Mouse (Mus musculus) cerebellum, postnatal 4 days (tissue): ENCODE data around the gene Rab27a.
"Not testable (repeated sequence)": the region's sequence is repeated elsewhere in the genome, so short reads cannot be mapped to it uniquely, and the experiment has no call there.

Experiments used
- DNase-seq, 2 experiments: peaks; one replicate each; pipeline ENCODE4 v3.0.0; 2022; ENCODE audit warnings: low spot score in 2 of 2, mixed read lengths in 1 of 2

The Rab27a gene

GRCm38 (mm10) chr9:73045711-73046110 lies 1.1 kb downstream of the Rab27a start:
- no peak for DNase-seq

DNA sequence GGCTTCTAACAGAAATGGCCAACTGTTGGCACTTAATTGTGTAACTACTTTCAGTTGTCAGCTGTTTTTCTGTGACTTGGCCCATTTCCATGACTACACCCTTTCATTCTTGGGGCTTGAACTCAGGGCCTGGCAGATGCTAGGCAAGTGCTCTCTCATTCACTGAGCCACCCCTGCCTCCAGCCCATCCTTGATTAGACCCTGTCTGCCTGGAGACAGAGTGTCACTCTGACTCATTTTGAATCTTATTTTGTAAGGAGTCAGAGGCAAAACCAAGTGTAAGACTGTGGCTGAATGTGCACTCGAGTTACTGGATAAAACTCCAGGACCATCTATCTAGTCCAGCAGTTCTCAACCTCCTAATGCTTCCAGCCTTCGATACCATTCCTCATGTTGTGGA lies 3.3 kb downstream of the Rab27a start:
- no peak for DNase-seq

- DNase-seq = no peak
Measured at GRCm38 (mm10) chr9:73048927-73049326, 4.3 kb downstream of the Rab27a start.

DNA sequence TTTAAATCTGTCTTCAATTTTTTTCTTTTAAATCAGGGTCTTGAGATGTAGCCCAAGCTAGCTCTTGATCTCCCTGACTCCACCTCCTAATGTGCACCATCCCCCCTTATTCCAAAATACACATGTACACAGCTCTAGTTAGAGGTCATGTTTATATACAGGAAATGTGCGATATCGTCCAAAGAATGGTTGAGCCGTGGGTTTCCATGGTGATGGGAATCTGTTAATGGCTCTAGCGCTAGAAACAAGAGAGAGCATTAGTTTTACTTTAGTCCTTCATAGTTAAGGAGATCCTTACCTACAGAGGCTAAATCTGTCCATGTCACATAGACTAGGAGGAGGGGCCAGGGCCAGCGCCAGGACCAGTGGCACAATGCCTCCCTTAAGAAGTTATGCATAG lies 5.2 kb downstream of the Rab27a start:
- DNase-seq = no peak

- no peak for DNase-seq
Measured at GRCm38 (mm10) chr9:73050606-73051005, 6.0 kb downstream of the Rab27a start.

- DNase-seq = no peak
Measured at GRCm38 (mm10) chr9:73055441-73055911, 10.8 kb downstream of the Rab27a start.

GRCm38 (mm10) chr9:73059224-73059623 lies 14.6 kb downstream of the Rab27a start:
- DNase-seq = no peak

- no peak for DNase-seq
Measured at GRCm38 (mm10) chr9:73063621-73064290, 19.1 kb downstream of the Rab27a start.

DNA sequence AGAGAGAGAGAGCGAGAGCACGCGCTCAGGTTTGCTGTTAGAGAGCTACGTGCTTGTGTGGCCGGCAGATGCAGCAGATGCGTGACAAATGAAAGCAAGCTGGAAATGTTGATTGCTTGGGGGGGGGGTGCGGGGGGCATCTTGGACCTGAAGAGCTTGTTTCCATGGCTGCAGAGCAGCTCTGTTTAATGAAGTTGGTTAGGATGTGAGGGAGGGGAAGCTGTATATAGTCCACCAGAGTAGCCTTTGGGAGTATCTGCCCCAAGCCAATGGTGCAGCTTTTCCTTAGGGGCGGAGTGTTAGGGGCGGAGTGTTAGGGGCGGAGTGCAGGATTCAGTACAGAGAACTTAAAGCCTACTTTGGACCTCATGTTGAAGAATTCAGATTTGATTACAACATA lies 22.4 kb downstream of the Rab27a start:
- DNase-seq = no peak

DNA sequence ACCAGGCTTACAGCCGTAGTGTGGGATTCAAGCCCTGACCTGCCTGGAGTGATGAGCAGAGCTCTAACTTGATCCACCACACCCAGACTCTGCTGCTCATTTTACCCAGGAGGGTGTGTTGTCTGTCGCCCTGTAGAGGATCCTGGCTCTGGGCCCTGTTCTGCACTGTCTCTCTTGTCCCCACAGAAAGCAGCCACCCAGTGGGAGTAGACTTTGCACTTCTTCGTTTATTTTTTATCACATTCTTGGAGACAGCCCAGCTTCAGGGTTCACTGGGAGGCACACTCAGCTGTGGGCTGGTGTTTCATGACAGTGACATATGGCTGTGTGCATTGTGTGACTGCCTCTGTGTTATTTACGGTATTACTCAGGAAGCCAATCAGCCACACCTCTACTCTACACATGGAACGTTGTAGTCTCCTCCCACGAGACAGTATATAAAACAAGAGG lies 23.6 kb downstream of the Rab27a start:
- DNase-seq = no peak

DNA sequence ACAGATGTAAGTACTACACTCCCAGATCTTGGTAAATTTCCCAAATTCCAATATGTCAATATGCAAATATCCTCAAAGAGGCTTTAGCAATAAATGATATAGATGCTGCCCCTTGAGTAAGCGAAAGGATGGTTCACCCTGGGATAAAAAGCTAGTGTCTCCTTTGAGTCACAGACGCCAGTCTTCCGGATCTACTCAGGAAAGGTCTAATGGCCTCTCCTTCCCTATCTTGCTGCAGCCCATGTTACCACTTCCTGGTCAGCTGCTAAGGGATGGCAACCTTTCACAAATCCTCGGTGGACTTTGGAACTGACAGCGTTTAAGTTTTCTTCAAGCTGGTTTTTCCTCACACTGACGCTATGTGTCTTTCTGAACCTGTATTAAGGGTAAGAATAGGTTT lies 24.0 kb downstream of the Rab27a start:
- no peak for DNase-seq

- DNase-seq = no peak
Measured at GRCm38 (mm10) chr9:73070971-73071659, 26.5 kb downstream of the Rab27a start.

DNA sequence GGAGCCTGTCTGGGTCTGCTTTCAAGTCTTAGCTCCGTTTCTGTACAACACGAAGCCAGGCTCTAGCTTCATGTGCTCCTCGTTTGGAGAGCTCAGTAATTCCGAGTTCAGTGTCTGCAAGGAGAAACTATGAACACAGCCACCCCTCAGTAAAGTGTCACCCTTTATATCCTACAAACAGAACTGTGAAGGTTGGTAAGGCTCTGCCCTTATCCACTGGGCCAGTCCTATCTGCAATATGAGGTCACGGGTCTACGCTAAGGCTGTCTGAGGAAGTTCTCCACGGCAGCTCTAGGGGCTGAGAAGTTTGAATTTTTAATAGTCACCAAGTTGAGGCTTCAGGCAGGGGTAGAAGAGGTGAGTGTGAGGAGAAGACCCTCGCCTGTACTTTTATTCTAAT lies 27.8 kb downstream of the Rab27a start:
- DNase-seq = no peak

GRCm38 (mm10) chr9:73073169-73073568 lies 28.5 kb downstream of the Rab27a start:
- DNase-seq = no peak

DNA sequence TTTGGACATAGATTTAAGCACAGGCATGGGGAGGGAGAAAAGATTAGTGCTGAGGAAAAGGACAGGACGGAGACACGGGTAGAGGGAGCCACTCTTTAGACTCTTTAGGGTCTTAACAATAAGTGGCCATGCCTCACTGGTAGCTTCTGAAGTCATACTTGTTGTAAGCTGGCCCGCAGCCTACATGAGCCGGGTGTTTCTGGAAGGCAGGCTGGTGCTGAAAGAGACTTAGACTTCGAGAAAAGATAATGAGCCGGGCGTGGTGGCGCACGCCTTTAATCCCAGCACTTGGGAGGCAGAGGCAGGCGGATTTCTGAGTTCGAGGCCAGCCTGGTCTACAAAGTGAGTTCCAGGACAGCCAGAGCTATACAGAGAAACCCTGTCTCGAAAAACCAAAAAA lies 34.7 kb downstream of the Rab27a start:
- not testable (repeated sequence) for DNase-seq

- DNase-seq = no peak
Measured at GRCm38 (mm10) chr9:73079801-73080325, 35.2 kb downstream of the Rab27a start.

- no peak for DNase-seq
Measured at GRCm38 (mm10) chr9:73082291-73083000, 37.8 kb downstream of the Rab27a start.

DNA sequence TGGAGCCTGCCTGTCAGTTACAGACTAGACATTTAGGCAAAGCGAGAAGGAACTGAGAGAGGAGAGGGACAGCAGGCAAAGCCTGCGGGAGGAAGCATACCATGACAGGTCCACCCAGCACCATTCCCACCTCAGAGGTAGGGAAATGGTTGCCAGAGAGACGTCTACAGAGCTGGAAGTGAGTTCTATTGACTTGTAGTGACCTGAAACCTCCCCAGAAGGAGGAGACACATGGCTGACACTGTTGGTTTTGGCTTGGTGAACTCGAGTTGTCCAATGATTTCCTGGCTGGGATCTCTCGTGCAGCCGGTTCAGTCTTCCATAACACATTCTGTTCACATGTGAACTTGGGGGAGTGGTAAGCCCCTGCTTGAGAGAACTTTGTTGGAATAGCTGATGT lies 39.3 kb downstream of the Rab27a start:
- no peak for DNase-seq

GRCm38 (mm10) chr9:73085845-73086244 lies 41.2 kb downstream of the Rab27a start:
- no peak for DNase-seq

- no peak for DNase-seq
Measured at GRCm38 (mm10) chr9:73087121-73087520, 42.5 kb downstream of the Rab27a start.

DNA sequence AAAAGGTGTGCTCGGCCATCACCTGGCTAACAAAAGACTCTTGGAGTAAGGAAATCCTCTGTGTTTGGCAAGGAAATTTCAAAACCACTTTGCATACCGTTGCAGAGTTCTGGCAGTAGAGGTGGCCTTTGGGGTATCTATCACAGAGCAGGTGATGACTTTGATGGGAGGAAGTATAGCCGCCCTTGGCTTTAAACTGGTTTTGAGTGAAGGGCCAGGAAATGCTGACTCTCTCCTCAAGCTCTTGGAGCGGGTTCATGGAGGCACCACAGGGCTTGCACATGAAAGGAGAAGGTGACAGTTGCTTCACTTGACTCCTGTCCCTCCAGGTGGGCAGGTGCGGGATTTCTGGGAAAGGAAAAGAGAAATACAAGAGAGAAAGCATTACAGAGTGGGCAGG lies 42.9 kb downstream of the Rab27a start:
- DNase-seq = no peak

- no peak for DNase-seq
Measured at GRCm38 (mm10) chr9:73089222-73089920, 44.7 kb downstream of the Rab27a start.
